Mouse (Mus musculus) testis, postnatal 14 days (tissue): ENCODE measurements around the gene Sec24c.
A peak's percentile ranks its signal among the peaks of the same experiment; 100 is the strongest.

ENCODE experiments used
- DNase-seq: peaks from one replicate; pipeline ENCODE4 v3.0.0; 2021; ENCODE audit warnings: low spot score

Gene Sec24c

GRCm38 (mm10) chr14:20735052-20735451 is 60.9 kb downstream of the Sec24c start:
- DNase-seq: no peak

DNA sequence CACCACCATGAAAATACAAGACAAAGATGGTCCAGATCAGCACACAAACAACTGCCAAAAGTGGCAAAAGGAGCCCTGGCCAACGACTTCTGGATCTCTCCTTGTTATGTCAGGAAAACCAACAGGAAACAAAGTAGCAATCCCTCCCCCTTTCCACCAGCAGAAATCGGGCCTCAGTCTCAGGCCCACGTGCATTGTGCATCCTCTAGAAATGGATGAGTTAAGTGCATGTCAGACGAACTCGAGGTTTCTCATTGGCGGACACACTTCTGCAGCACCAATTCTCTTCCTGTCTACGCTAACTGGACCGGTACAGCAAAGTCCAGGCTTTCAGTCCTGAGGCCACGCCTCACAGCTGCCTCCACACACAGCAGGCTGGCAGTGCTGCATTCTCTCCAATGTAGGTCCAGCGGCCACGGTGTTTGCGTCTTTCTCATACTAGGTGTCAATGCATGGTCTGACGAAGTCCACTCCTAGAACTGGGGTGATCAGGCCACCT is 61.8 kb downstream of the Sec24c start:
- peak; percentile 58 for DNase-seq

- DNase-seq: no peak
Observed at GRCm38 (mm10) chr14:20737306-20737705, 63.2 kb downstream of the Sec24c start.

- DNase-seq: no peak
Observed at GRCm38 (mm10) chr14:20738511-20738910, 64.4 kb downstream of the Sec24c start.

GRCm38 (mm10) chr14:20741301-20741700 is 67.2 kb downstream of the Sec24c start:
- no peak for DNase-seq

GRCm38 (mm10) chr14:20743614-20744013 is 69.5 kb downstream of the Sec24c start:
- no peak for DNase-seq
